Mouse (Mus musculus): ENCODE measurements around the gene Myom1. TPM values are rescaled to one million over a fixed set of nuclear protein-coding genes. Genes with fewer than 3 reads are reported as not detected.

Gene Myom1
- polyA plus RNA-seq, 1 experiment from 2014 or later, result 1.3 TPM

- WGBS, result 81% methylated on average over 4 of the region's 4 CpGs
- no peak overlapping the region for H3K9ac ChIP-seq
- H3K4me1 ChIP-seq, result no peaks in the 10 kb centered on the region
- no peak overlapping the region for H3K4me2 ChIP-seq
- no peaks in the 10 kb centered on the region for H3K27me3 ChIP-seq
- H3K9me3 ChIP-seq (replicated peaks), result no peaks in the 10 kb centered on the region
- H3K36me3 ChIP-seq (ENCODE audit: poor library complexity, severe bottlenecking), result no peaks in the 10 kb centered on the region
- no peak for ATAC-seq
- no peak overlapping the region for H3K4me3 ChIP-seq
- H3K27ac ChIP-seq, result no peak overlapping the region
These were observed 139.6 kb downstream of the Myom1 start for GRCm38 (mm10) chr17:71142068-71142467.

GRCm38 (mm10) chr17:71143155-71143554 is 140.7 kb downstream of the Myom1 start:
- Histone ChIP-seq H3K36me3 (ENCODE audit: poor library complexity, severe bottlenecking) (no peaks in the 10 kb centered on the region), H3K27ac (no peak overlapping the region), H3K27me3 (no peaks in the 10 kb centered on the region), H3K4me1 (no peaks in the 10 kb centered on the region), H3K9me3 (replicated peaks) (no peaks in the 10 kb centered on the region), H3K4me3 (no peak overlapping the region), H3K4me2 (no peak overlapping the region), H3K9ac (no peak overlapping the region)
- 80% methylated on average over 4 of the region's 4 CpGs for WGBS
- no peak for ATAC-seq

DNA sequence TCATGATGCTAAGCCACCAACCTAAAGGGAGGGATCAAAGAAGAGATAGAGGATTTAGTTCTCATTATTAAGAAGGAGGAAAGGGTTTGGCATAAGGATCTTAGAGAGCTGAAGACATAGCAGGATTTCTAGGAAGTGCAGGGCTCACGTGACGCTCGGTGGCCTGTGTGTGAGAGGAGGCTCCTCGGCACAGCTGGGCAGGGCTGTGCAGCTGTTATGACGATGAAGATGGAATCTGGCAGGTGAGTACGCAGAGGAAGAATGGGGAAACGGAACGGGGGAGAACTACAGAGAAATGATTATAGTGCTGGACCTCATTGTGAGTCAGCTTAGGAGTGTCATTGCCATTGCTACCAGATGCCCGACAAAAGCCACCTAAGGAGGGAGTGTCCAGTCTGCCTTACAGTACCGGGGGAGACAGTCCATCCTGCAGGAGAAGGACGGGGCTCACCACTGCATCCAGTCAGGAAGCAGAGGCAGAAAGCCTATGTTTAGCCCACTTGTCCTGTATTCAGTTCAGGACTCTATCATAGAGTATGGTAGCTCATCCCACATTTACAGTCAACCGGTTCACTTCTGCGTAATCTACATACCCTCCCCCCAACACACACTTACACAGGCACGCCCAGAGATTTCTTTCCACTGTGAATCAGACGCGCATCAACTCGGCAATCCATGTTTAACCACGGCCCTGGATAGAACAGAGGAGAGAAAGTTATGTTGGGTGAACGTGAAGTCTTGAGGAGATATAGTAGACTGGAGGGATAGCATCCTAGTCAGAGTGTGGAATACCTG is 142.1 kb downstream of the Myom1 start:
- Histone ChIP-seq H3K27me3 (no peaks in the 10 kb centered on the region), H3K4me3 (no peak overlapping the region), H3K4me1 (no peaks in the 10 kb centered on the region), H3K36me3 (ENCODE audit: poor library complexity, severe bottlenecking) (no peaks in the 10 kb centered on the region), H3K27ac (no peak overlapping the region), H3K9ac (no peak overlapping the region), H3K4me2 (no peak overlapping the region), H3K9me3 (replicated peaks) (no peaks in the 10 kb centered on the region)
- WGBS, result 93% methylated on average over 19 of the region's 19 CpGs
- ATAC-seq, result no peak

DNA sequence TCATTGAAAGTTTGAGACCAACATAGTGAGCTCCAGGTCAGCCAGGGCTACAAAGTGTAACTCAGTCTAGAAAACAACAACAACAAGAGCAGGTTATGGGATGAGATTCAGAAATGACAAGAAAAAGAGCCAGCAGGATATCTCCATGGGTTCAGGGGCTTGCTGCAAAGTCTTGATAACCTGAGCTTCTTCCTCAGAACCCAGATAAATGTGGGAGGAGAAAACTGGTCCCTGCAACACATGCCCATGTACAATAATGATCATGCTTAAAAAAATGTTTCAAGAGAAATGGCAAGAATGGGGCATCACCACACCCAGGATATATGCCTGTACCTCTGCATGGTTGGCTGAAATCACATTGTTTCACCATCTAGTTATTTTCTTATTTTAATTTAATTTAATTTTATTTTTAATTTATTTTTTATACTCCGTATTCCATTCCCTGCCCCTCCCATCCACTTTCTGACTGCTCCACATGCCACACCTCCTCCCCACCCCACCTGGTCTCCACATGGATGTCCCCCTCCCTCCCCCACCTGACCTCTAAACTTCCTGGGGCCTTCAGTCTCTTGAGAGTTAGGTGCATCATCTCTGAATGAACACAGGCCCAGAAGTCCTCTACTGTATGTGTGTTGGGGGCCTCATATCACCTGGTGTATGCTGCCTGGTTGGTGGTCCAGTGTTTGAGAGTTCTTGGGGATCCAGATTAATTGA is 143.0 kb downstream of the Myom1 start:
- no peaks in the 10 kb centered on the region for H3K36me3 ChIP-seq (ENCODE audit: poor library complexity, severe bottlenecking)
- H3K9ac ChIP-seq, result no peak overlapping the region
- no peak overlapping the region for H3K27ac ChIP-seq
- no peaks in the 10 kb centered on the region for H3K4me1 ChIP-seq
- no peak overlapping the region for H3K4me2 ChIP-seq
- 92% methylated on average over 1 of the region's 1 CpGs for WGBS
- H3K9me3 ChIP-seq (replicated peaks), result no peaks in the 10 kb centered on the region
- H3K27me3 ChIP-seq, result no peaks in the 10 kb centered on the region
- no peak for ATAC-seq
- H3K4me3 ChIP-seq, result no peak overlapping the region

- H3K9me3 ChIP-seq (replicated peaks), result no peaks in the 10 kb centered on the region
- H3K4me3 ChIP-seq, result no peak overlapping the region
- H3K4me2 ChIP-seq, result no peak overlapping the region
- H3K36me3 ChIP-seq (ENCODE audit: poor library complexity, severe bottlenecking), result no peaks in the 10 kb centered on the region
- no peak overlapping the region for H3K9ac ChIP-seq
- ATAC-seq, result no peak
- H3K4me1 ChIP-seq, result no peaks in the 10 kb centered on the region
- 76% methylated on average over 4 of the region's 4 CpGs for whole genome bisulfite sequencing
- H3K27ac ChIP-seq, result no peak overlapping the region
- H3K27me3 ChIP-seq, result no peaks in the 10 kb centered on the region
These were observed 150.9 kb downstream of the Myom1 start for GRCm38 (mm10) chr17:71153356-71153755.

GRCm38 (mm10) chr17:71155271-71155670 is 152.8 kb downstream of the Myom1 start:
- WGBS, result 63% methylated on average over 1 of the region's 1 CpGs
- Histone ChIP-seq H3K36me3 (ENCODE audit: poor library complexity, severe bottlenecking) (no peaks in the 10 kb centered on the region), H3K9me3 (replicated peaks) (no peaks in the 10 kb centered on the region), H3K27me3 (no peaks in the 10 kb centered on the region), H3K27ac (no peak overlapping the region), H3K4me3 (no peak overlapping the region), H3K4me2 (no peak overlapping the region), H3K9ac (no peak overlapping the region), H3K4me1 (peaks cover 10% of the 10 kb centered on the region; the same call in 1 of the 2 replicates)
- ATAC-seq, result no peak

- ATAC-seq, result peak; percentile 61; the same call in 1 of the 2 replicates
These were observed 156.7 kb downstream of the Myom1 start for GRCm38 (mm10) chr17:71159152-71159567.

GRCm38 (mm10) chr17:71159720-71160119 is 157.3 kb downstream of the Myom1 start:
- WGBS, result 64% methylated on average over 8 of the region's 8 CpGs
- Histone ChIP-seq H3K4me1 (peaks cover 10% of the 10 kb centered on the region; the same call in 1 of the 2 replicates), H3K9ac (no peak overlapping the region), H3K27ac (no peak overlapping the region), H3K36me3 (ENCODE audit: poor library complexity, severe bottlenecking) (no peaks in the 10 kb centered on the region), H3K4me2 (no peak overlapping the region), H3K9me3 (replicated peaks) (no peaks in the 10 kb centered on the region), H3K4me3 (no peak overlapping the region), H3K27me3 (no peaks in the 10 kb centered on the region)
- no peak for ATAC-seq

More at GRCm38 (mm10) chr17:71159152-71159567, 156.7 kb downstream of the Myom1 start:
- H3K4me1 ChIP-seq, result peaks cover 10% of the 10 kb centered on the region; the same call in 1 of the 2 replicates
- H3K9me3 ChIP-seq (replicated peaks), result no peaks in the 10 kb centered on the region
- H3K4me2 ChIP-seq, result no peak overlapping the region
- no peak overlapping the region for H3K4me3 ChIP-seq
- H3K27ac ChIP-seq, result no peak overlapping the region
- H3K9ac ChIP-seq, result no peak overlapping the region
- no peaks in the 10 kb centered on the region for H3K27me3 ChIP-seq
- WGBS, result 6% methylated on average over 4 of the region's 4 CpGs
- H3K36me3 ChIP-seq (ENCODE audit: poor library complexity, severe bottlenecking), result no peaks in the 10 kb centered on the region

DNA sequence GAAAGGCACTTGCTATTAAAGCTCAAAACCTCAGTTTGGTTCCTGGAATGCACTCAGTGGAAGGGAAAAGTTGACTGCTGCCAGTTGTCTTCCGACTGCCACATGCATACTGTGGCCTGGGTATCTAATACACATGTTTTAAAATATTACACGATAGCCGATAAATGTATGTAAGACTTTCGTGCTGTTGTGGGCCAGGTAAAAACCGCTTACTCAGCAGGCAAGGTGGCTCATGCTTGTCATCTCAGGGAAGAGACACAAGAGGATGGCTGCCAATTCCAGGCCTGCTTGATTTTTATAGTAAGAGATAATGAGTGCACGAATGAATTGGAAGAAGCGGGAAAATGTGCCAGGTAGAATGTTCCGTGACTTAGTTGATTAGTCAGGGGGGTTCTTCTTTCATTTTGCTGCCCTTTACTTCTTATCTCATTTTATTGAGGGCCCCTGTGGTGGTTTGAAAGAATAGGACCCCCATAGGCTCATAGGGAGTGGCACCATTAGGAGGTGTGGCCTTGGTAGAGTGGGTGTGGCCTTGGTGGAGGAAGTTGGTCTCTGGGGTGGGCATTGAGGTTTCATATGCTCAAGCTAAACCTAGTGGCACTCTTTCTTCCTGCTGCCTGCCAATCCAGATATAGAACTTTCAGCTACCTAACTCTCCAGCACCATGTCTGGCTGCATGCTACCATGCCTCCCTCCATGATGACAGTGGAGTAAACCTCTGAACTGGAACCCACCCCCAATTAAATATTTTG is 158.0 kb downstream of the Myom1 start:
- WGBS, result 94% methylated on average over 8 of the region's 8 CpGs
- Histone ChIP-seq H3K27me3 (no peaks in the 10 kb centered on the region), H3K27ac (no peak overlapping the region), H3K9ac (no peak overlapping the region), H3K9me3 (replicated peaks) (no peaks in the 10 kb centered on the region), H3K4me1 (peaks cover 10% of the 10 kb centered on the region; the same call in 1 of the 2 replicates), H3K36me3 (ENCODE audit: poor library complexity, severe bottlenecking) (no peaks in the 10 kb centered on the region), H3K4me2 (no peak overlapping the region), H3K4me3 (no peak overlapping the region)
- ATAC-seq, result no peak

GRCm38 (mm10) chr17:71164991-71165390 is 162.6 kb downstream of the Myom1 start:
- no peak for ATAC-seq
- no peak overlapping the region for H3K27ac ChIP-seq
- no peak overlapping the region for H3K9ac ChIP-seq
- H3K4me2 ChIP-seq, result no peak overlapping the region
- 80% methylated on average over 6 of the region's 6 CpGs for WGBS
- H3K36me3 ChIP-seq (ENCODE audit: poor library complexity, severe bottlenecking), result no peaks in the 10 kb centered on the region
- no peaks in the 10 kb centered on the region for H3K4me1 ChIP-seq
- no peaks in the 10 kb centered on the region for H3K27me3 ChIP-seq
- no peak overlapping the region for H3K4me3 ChIP-seq
- no peaks in the 10 kb centered on the region for H3K9me3 ChIP-seq (replicated peaks)

DNA sequence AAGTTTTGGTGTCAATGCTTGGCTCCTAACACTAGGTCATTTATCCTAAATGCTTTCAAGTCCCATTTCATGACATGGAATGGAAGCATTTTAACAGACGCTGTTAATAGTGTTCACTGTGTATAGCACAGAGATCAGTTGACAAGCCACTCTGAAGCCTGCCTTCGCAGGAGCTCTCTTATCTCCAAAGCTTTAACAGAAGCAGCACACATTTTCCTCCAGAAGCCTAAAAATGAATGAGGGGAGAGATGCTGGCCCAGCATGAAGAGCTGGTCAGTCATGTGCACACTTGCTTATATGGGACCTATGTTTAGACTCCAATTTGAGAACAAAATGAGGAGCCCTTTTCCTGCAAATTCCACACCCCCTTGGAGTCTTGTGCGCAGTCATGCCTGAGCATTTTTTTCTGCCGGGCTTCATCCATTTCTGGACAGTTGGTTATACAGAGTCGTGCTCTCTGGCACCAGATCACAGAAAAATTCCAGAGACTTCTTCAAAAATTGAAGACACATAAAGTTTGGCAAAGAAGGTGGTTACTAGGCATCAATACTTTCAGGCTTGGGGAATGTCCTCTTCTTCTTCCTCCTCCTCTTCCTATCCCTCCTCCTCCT is 165.9 kb downstream of the Myom1 start:
- ATAC-seq, result no peak
- WGBS, result 90% methylated on average over 5 of the region's 5 CpGs
- Histone ChIP-seq H3K9ac (no peak overlapping the region), H3K4me3 (no peak overlapping the region), H3K27me3 (no peaks in the 10 kb centered on the region), H3K4me2 (no peak overlapping the region), H3K27ac (no peak overlapping the region), H3K36me3 (ENCODE audit: poor library complexity, severe bottlenecking) (no peaks in the 10 kb centered on the region), H3K9me3 (replicated peaks) (no peaks in the 10 kb centered on the region), H3K4me1 (no peaks in the 10 kb centered on the region)

All from forebrain, embryonic 13.5 days (tissue).